Mouse (Mus musculus): Measurements from ENCODE around the gene Msi2.

DNA sequence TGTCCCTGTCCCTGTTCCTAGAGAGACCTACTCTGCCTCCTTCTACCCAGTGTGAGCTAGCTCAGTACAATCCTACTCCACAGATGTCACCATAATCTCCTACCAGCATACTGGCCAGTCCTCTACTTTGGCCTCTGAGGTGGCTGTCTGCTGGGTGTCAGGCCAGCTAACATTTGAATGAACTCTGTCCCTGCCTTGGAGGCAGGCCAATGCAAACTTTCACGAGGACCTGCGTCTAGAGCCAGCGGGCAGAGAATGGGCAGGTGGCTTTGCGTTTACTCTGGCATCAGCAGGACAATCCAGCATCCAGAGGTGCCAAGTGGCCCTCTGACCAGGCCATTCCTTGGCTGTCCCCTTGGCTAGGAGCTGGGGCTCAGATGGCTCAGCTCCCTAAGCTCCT, 331.4 kb downstream of the Msi2 start:
- TF ChIP-seq CTCF (IDR thresholded peaks at IDR 0.05; ENCODE audit: control insufficient read depth, insufficient read depth, low read length): no peak
- TF ChIP-seq POLR2A (IDR thresholded peaks at IDR 0.05; ENCODE audit: borderline replicate concordance, control insufficient read depth, low read depth, low read length): no peak
